Mouse (Mus musculus) kidney, embryonic 15.5 days (tissue): Measurements from ENCODE around the gene Hmgcs1. TPM values are rescaled to one million over a fixed set of nuclear protein-coding genes. Genes with fewer than 3 reads are reported as not detected.

ENCODE experiments used
- ATAC-seq: fragments of 200-750 bp; cut with Nextera tagmentation; replicated peaks from 2 replicates; pipeline ENCODE4 v1.8.0; 2017; ENCODE audit warnings: moderate TSS enrichment; ENCODE audit not compliant: low FRiP score
- H3K27ac ChIP-seq: fragments of 300-500 bp; sonication (generic); 2 replicates; pipeline ENCODE4 v1.5.1; 2015; ENCODE audit warnings: mild to moderate bottlenecking, inconsistent platforms
- H3K27me3 ChIP-seq: fragments of 300-500 bp; sonication (generic); 2 replicates; pipeline ENCODE4 v1.6.1; 2015; ENCODE audit warnings: inconsistent platforms
- H3K36me3 ChIP-seq: fragments of 300-500 bp; sonication (generic); 2 replicates; pipeline ENCODE4 v1.6.1; 2015; ENCODE audit warnings: inconsistent platforms
- H3K4me1 ChIP-seq: fragments of 300-500 bp; sonication (generic); 2 replicates; pipeline ENCODE4 v1.6.1; 2015; ENCODE audit warnings: inconsistent platforms
- H3K4me2 ChIP-seq: fragments of 300-500 bp; sonication (generic); 2 replicates; pipeline ENCODE4 v1.6.1; 2015; ENCODE audit warnings: moderate library complexity, mild to moderate bottlenecking, inconsistent platforms
- H3K4me3 ChIP-seq: fragments of 300-500 bp; sonication (generic); replicated peaks from 2 replicates; pipeline ENCODE4 v1.5.1; 2015; ENCODE audit warnings: mild to moderate bottlenecking, inconsistent platforms
- H3K9ac ChIP-seq: fragments of 300-500 bp; sonication (generic); 2 replicates; pipeline ENCODE4 v1.6.1; 2015; ENCODE audit warnings: mild to moderate bottlenecking, inconsistent platforms
- H3K9me3 ChIP-seq: fragments of 300-500 bp; sonication (generic); replicated peaks from 2 replicates; pipeline ENCODE4 v1.6.1; 2016; ENCODE audit warnings: inconsistent platforms
- WGBS: fragments of 180-500 bp; shearing (Covaris S2); methylation state at CpG from one replicate; pipeline ENCODE4 v1.1.7; 2015; ENCODE audit warnings: mixed read lengths; 5-methylcytosine and 5-hydroxymethylcytosine counted together
- polyA plus RNA-seq: library from polyadenylated mRNA; unstranded; fragments of >200 nt; fragmentation: Nextera tagmentation; extraction: Ambion mirVana; gene quantifications from 2 replicates; pipeline ENCODE4 v1.2.1, GENCODE M21; 2015

Gene Hmgcs1
- polyA plus RNA-seq, 1 experiment from 2014 or later = 188 TPM

- H3K36me3 ChIP-seq = peaks cover 69% of the 10 kb centered on the region
- H3K4me3 ChIP-seq = no peak overlapping the region
- H3K9ac ChIP-seq = no peak overlapping the region
- no peaks in the 10 kb centered on the region for H3K27me3 ChIP-seq
- no peak; the same call in 1 of the 2 replicates for ATAC-seq
- 77% methylated on average over 6 of the region's 6 CpGs for WGBS
- H3K4me1 ChIP-seq = no peaks in the 10 kb centered on the region
- H3K4me2 ChIP-seq = no peak overlapping the region
- H3K9me3 ChIP-seq = no peaks in the 10 kb centered on the region
- H3K27ac ChIP-seq = no peak overlapping the region
Observed at GRCm38 (mm10) chr13:119707906-119708305, 17.7 kb downstream of the Hmgcs1 start.

DNA sequence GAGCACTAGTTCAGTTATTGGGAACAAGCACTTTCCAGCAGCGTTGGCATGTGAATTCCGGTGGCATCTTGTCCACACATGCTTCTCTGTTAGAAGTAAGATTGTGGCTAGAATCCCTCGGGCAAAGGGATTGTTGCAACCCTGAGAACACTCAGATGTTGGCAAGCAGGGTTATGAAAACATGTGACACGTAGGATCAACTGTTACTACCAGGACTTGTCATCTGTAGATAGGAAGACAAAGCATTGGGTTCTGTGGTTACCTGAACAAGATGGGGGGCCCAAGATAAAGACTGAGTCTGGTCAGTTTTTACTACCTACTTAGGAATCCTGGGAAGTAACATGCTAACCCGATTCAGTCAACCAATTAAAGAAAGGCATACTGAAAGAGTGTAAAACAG is 18.8 kb downstream of the Hmgcs1 start:
- H3K27me3 ChIP-seq = no peaks in the 10 kb centered on the region
- 0 out of 2 replicates have a peak overlapping the region, but pooled peaks have one; percentile 7 for H3K27ac ChIP-seq
- 82% methylated on average over 5 of the region's 5 CpGs for WGBS
- no peak overlapping the region for H3K4me2 ChIP-seq
- H3K4me3 ChIP-seq = no peak overlapping the region
- no peak overlapping the region for H3K9ac ChIP-seq
- peaks cover 59% of the 10 kb centered on the region for H3K36me3 ChIP-seq
- no peaks in the 10 kb centered on the region for H3K9me3 ChIP-seq
- no peaks in the 10 kb centered on the region for H3K4me1 ChIP-seq
- no peak for ATAC-seq

GRCm38 (mm10) chr13:119709388-119710267 is 19.4 kb downstream of the Hmgcs1 start:
- Histone ChIP-seq H3K9ac (no peak overlapping the region), H3K4me2 (no peak overlapping the region), H3K9me3 (no peaks in the 10 kb centered on the region), H3K36me3 (peaks cover 53% of the 10 kb centered on the region), H3K27me3 (no peaks in the 10 kb centered on the region), H3K27ac (no peak overlapping the region), H3K4me3 (no peak overlapping the region), H3K4me1 (no peaks in the 10 kb centered on the region)
- no peak for ATAC-seq
- WGBS = 89% methylated on average over 8 of the region's 8 CpGs

GRCm38 (mm10) chr13:119710268-119710610 is 20.1 kb downstream of the Hmgcs1 start:
- WGBS = 92% methylated on average over 10 of the region's 10 CpGs
- no peaks in the 10 kb centered on the region for H3K9me3 ChIP-seq
- ATAC-seq = no peak
- no peaks in the 10 kb centered on the region for H3K27me3 ChIP-seq
- no peak overlapping the region for H3K4me3 ChIP-seq
- H3K36me3 ChIP-seq = peaks cover 47% of the 10 kb centered on the region
- H3K27ac ChIP-seq = no peak overlapping the region
- H3K9ac ChIP-seq = no peak overlapping the region
- H3K4me2 ChIP-seq = no peak overlapping the region
- no peaks in the 10 kb centered on the region for H3K4me1 ChIP-seq

DNA sequence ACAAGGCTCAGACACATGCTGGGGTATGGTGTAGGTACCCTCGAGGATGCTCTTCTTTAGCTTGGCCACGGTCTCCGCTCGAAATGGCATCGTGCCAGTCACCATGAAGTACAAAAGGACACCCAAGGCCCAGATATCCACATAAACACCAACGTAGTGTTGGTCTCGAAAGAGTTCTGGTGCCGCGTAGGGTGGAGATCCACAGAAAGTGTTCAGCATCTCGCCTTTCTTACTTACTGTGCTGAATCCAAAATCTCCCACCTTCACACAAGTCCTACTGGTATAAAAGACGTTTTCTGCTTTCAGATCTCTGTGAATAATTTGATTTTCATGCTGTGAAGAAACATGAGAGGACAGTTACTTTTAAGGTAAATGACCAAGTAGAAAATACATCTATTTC is 22.3 kb downstream of the Hmgcs1 start:
- Histone ChIP-seq H3K4me3 (no peak overlapping the region), H3K4me1 (no peaks in the 10 kb centered on the region), H3K9me3 (no peaks in the 10 kb centered on the region), H3K36me3 (peaks cover 30% of the 10 kb centered on the region), H3K4me2 (no peak overlapping the region), H3K9ac (no peak overlapping the region), H3K27ac (no peak overlapping the region), H3K27me3 (no peaks in the 10 kb centered on the region)
- no peak for ATAC-seq
- WGBS = 88% methylated on average over 11 of the region's 11 CpGs

GRCm38 (mm10) chr13:119713107-119713787 is 23.1 kb downstream of the Hmgcs1 start:
- no peak overlapping the region for H3K4me3 ChIP-seq
- H3K36me3 ChIP-seq = peaks cover 27% of the 10 kb centered on the region
- no peak overlapping the region for H3K4me2 ChIP-seq
- WGBS = 74% methylated on average over 8 of the region's 8 CpGs
- no peak overlapping the region for H3K27ac ChIP-seq
- no peaks in the 10 kb centered on the region for H3K27me3 ChIP-seq
- H3K4me1 ChIP-seq = no peaks in the 10 kb centered on the region
- H3K9ac ChIP-seq = no peak overlapping the region
- no peak for ATAC-seq
- H3K9me3 ChIP-seq = no peaks in the 10 kb centered on the region

GRCm38 (mm10) chr13:119713821-119714220 is 23.6 kb downstream of the Hmgcs1 start:
- no peak for ATAC-seq
- H3K27ac ChIP-seq = no peak overlapping the region
- peaks cover 22% of the 10 kb centered on the region for H3K36me3 ChIP-seq
- no peaks in the 10 kb centered on the region for H3K27me3 ChIP-seq
- no peak overlapping the region for H3K4me2 ChIP-seq
- no peak overlapping the region for H3K4me3 ChIP-seq
- WGBS = 66% methylated on average over 9 of the region's 9 CpGs
- H3K9me3 ChIP-seq = no peaks in the 10 kb centered on the region
- H3K9ac ChIP-seq = no peak overlapping the region
- H3K4me1 ChIP-seq = no peaks in the 10 kb centered on the region

DNA sequence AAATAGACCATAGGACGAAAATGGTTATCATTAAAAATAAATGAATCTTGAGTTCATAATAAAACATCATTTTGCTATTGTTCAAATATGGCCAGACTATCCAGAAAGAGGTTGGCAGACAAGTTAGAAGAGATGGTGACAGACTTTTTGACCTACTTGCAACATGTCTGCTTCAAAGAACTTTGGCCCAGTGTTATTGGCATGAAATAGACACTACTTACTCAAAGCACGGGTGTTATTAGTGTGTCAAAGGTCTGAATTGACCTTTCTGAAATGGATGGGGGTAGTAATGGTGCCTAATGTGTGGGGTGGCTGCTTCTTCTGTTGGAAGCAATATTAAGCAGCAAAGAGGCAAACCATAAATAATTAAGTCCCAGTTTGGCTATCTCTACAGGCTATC is 25.9 kb downstream of the Hmgcs1 start:
- Histone ChIP-seq H3K4me2 (no peak overlapping the region), H3K4me3 (no peak overlapping the region), H3K9me3 (no peaks in the 10 kb centered on the region), H3K4me1 (no peaks in the 10 kb centered on the region), H3K36me3 (peaks cover 1% of the 10 kb centered on the region; the same call in 1 of the 2 replicates), H3K9ac (no peak overlapping the region), H3K27ac (no peak overlapping the region), H3K27me3 (no peaks in the 10 kb centered on the region)
- ATAC-seq = no peak
- WGBS = 86% methylated on average over 2 of the region's 2 CpGs

DNA sequence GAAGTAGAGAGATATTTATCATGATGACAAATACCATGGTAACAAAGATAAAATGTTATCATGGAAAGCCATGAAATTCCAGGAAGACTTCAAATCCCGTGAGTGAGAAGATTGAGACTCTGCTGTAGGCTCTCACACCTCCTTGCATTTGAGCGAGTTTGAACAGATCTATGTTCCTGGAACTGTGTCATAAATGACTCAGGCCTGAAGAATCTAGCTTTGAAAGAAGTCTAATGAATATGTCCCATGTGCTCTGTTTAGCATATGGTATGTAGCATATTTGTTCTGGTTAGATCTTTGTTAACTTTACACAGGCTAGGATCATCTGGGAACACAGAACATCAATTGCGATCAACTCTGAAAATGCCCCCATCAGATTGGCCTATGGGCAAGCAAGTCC is 32.3 kb downstream of the Hmgcs1 start:
- no peak overlapping the region for H3K9ac ChIP-seq
- no peaks in the 10 kb centered on the region for H3K4me1 ChIP-seq
- WGBS = 86% methylated on average over 3 of the region's 3 CpGs
- no peak overlapping the region for H3K4me3 ChIP-seq
- H3K27me3 ChIP-seq = no peaks in the 10 kb centered on the region
- no peaks in the 10 kb centered on the region for H3K9me3 ChIP-seq
- ATAC-seq = no peak
- H3K27ac ChIP-seq = no peak overlapping the region
- H3K36me3 ChIP-seq = no peaks in the 10 kb centered on the region
- H3K4me2 ChIP-seq = no peak overlapping the region

DNA sequence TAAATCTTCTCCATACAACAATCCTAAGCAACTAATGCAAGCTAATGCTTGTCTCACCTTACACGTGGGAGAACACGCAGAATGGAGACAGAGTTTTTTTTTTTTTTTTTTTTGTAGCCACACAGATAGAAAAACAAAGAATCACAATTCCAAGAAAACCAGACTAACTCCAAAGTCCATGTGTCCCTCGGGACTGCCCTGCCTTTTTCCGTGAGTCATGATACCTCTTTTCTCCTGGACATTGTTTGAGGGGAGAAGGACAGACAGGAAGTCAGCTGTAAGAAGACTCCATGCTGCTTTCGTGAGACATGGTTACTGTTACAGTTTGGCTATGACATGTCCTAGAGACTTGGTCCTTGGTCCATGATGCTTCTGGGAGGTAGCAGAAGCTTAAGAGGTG is 33.2 kb downstream of the Hmgcs1 start:
- H3K9me3 ChIP-seq = no peaks in the 10 kb centered on the region
- no peak overlapping the region for H3K4me3 ChIP-seq
- no peak for ATAC-seq
- H3K9ac ChIP-seq = no peak overlapping the region
- H3K4me1 ChIP-seq = peaks cover 5% of the 10 kb centered on the region; the same call in 1 of the 2 replicates
- WGBS = 75% methylated on average over 5 of the region's 5 CpGs
- H3K27ac ChIP-seq = no peak overlapping the region
- no peak overlapping the region for H3K4me2 ChIP-seq
- H3K36me3 ChIP-seq = no peaks in the 10 kb centered on the region
- H3K27me3 ChIP-seq = no peaks in the 10 kb centered on the region

- no peak overlapping the region for H3K9ac ChIP-seq
- no peak for ATAC-seq
- H3K4me3 ChIP-seq = no peak overlapping the region
- H3K36me3 ChIP-seq = no peaks in the 10 kb centered on the region
- no peak overlapping the region for H3K4me2 ChIP-seq
- H3K27ac ChIP-seq = no peak overlapping the region
- WGBS = 79% methylated on average over 7 of the region's 7 CpGs
- H3K27me3 ChIP-seq = no peaks in the 10 kb centered on the region
- no peaks in the 10 kb centered on the region for H3K9me3 ChIP-seq
- H3K4me1 ChIP-seq = peaks cover 5% of the 10 kb centered on the region; the same call in 1 of the 2 replicates
Observed at GRCm38 (mm10) chr13:119724541-119724940, 34.4 kb downstream of the Hmgcs1 start.

DNA sequence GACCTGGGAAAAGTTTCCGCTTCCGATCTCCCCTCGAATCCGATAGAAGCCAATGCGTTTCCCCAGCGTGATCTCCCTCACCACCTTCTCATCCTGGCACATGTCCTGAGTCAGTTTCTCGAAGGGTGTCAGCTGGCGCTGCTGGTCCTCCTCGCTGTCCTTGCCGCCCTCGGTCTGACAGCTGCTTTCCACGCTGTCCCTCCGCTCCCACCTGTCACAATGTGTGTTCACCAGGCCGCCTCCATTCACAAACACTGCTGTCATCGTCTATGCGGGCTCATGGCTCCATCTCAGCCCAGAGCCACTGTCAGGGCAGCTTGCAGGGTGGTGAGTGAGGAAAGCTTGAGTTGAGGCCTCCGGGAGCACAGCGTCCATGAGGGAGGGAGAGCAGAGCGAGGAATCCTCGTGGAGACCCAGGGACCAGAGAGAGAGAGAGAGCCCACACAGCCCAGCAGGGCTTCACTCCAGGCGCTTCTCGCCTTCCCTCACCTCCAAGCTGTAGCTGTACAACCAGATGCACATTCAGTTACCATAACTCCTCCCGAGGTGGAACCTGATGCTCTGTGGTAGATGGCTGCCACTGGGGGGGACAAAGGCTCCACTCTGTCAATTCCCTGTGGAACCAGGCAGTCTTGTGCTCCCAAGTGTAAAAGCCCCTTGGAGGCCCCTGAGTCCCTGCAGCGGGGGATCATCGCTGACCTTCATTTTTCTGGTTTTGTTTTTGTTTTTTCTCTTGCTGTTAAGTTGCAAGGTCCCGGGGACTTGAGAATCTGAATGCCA is 37.6 kb downstream of the Hmgcs1 start:
- peak; percentile 35; the same call in 1 of the 2 replicates for ATAC-seq
- H3K4me3 ChIP-seq = no peak overlapping the region
- H3K9ac ChIP-seq = no peak overlapping the region
- H3K9me3 ChIP-seq = no peaks in the 10 kb centered on the region
- H3K36me3 ChIP-seq = no peaks in the 10 kb centered on the region
- H3K27me3 ChIP-seq = no peaks in the 10 kb centered on the region
- H3K4me1 ChIP-seq = peaks cover 10% of the 10 kb centered on the region; the same call in 1 of the 2 replicates
- no peak overlapping the region for H3K4me2 ChIP-seq
- H3K27ac ChIP-seq = no peak overlapping the region
- 67% methylated on average over 26 of the region's 26 CpGs for WGBS
